Mouse (Mus musculus) G1E (cell line): ENCODE data around the gene Tsc1. TPM values are rescaled to one million over a fixed set of nuclear protein-coding genes. Genes with fewer than 3 reads are reported as not detected.
A peak's percentile ranks its signal among the peaks of the same experiment; 100 is the strongest.

ENCODE experiments used
- ATAC-seq: 2 replicates; pipeline ENCODE4 v1.8.0; 2016; ENCODE audit warnings: mild to moderate bottlenecking; ENCODE audit not compliant: insufficient number of reproducible peaks, poor library complexity, low FRiP score, severe bottlenecking; ENCODE audit errors: extremely low read depth
- DNase-seq: peaks from one replicate; pipeline ENCODE4 v3.0.0; 2012; ENCODE audit warnings: low spot score
- H3K27me3 ChIP-seq: 2 replicates; pipeline ENCODE4 v1.6.1; 2012; ENCODE audit warnings: mild to moderate bottlenecking, low read length, inconsistent platforms; ENCODE audit not compliant: insufficient read depth
- H3K36me3 ChIP-seq: replicated peaks from 2 replicates; pipeline ENCODE3; 2012; ENCODE audit warnings: mild to moderate bottlenecking, inconsistent platforms
- H3K4me1 ChIP-seq: 2 replicates; pipeline ENCODE4 v1.6.1; 2012; ENCODE audit warnings: low read depth, low read length, inconsistent platforms, mixed read lengths; ENCODE audit not compliant: insufficient read depth
- H3K4me3 ChIP-seq: 2 replicates; pipeline ENCODE4 v1.5.1; 2012; ENCODE audit warnings: low read depth, mild to moderate bottlenecking, inconsistent platforms, low read length, moderate library complexity, mixed read lengths
- H3K9me3 ChIP-seq: replicated peaks from 2 replicates; pipeline ENCODE4 v1.6.1; 2012; ENCODE audit warnings: inconsistent platforms
- CTCF ChIP-seq: IDR thresholded peaks from 2 replicates; pipeline ENCODE4 v1.5.1; 2012; ENCODE audit warnings: low read depth, low read length, inconsistent platforms, mixed read lengths
- GATA1 ChIP-seq: IDR thresholded peaks from 2 replicates; pipeline ENCODE4 v1.6.1; 2012; ENCODE audit warnings: borderline replicate concordance, low read length, inconsistent platforms, mixed read lengths
- GATA2 ChIP-seq: IDR thresholded peaks from 2 replicates; pipeline ENCODE4 v1.6.1; 2012; ENCODE audit warnings: low read depth, low read length, inconsistent platforms, borderline replicate concordance
- POLR2AphosphoS5 ChIP-seq: IDR thresholded peaks from 2 replicates; pipeline ENCODE4 v1.6.1; 2012; ENCODE audit warnings: low read depth, low read length, inconsistent platforms; ENCODE audit not compliant: insufficient replicate concordance
- TAL1 ChIP-seq: conservative IDR thresholded peaks from 2 replicates; pipeline ENCODE4 v1.6.1; 2012; ENCODE audit warnings: low read depth, low read length, inconsistent platforms, mixed read lengths
- polyA plus RNA-seq: library from polyadenylated mRNA; stranded (reverse); fragments of >175 nt; gene quantifications from 2 replicates; pipeline ENCODE4 v1.2.3, GENCODE M21; 2012
- total RNA-seq, 2 experiments: library from RNA; stranded (forward) in 1 of 2; stranded (reverse) in 1 of 2; fragments of 200-1000 nt in 1 of 2; fragments of >200 nt in 1 of 2; fragmentation: Nextera tagmentation in 1 of 2; gene quantifications; 2 replicates each; pipeline ENCODE4 v1.2.3; 2014 to 2017

The Tsc1 gene
- total and polyA plus RNA-seq, 3 experiments: 5.8 to 35.7 (median 26.6) TPM

DNA sequence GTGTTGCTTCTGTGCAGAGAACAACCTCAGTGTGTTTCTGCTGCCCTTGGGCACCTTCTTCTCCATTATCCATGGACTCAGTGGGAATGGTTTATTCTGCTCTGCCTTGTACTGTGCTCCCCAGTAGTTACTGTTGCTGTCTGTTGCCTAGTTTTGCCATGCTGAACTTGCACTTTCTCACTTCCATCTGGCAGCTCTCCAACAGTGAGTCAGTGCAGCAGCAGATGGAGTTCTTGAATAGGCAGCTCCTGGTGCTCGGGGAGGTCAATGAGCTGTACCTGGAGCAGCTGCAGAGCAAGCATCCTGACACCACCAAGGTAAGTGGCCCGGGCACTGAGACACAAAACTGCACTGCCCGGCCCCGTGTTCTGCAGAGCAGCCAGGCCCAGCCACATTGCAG is 40.7 kb downstream of the Tsc1 start:
- Histone ChIP-seq H3K4me3 (no peak overlapping the region), H3K36me3 (peaks cover 94% of the 10 kb centered on the region), H3K4me1 (no peaks in the 10 kb centered on the region; the same call in 1 of the 2 replicates), H3K27me3 (no peaks in the 10 kb centered on the region), H3K9me3 (no peaks in the 10 kb centered on the region)
- DNase-seq (no peak), ATAC-seq (no peak)
- TF ChIP-seq CTCF: no peak
- TF ChIP-seq TAL1: no peak
- TF ChIP-seq POLR2AphosphoS5: no peak
- TF ChIP-seq GATA2: no peak
- no peak for TF ChIP-seq GATA1

DNA sequence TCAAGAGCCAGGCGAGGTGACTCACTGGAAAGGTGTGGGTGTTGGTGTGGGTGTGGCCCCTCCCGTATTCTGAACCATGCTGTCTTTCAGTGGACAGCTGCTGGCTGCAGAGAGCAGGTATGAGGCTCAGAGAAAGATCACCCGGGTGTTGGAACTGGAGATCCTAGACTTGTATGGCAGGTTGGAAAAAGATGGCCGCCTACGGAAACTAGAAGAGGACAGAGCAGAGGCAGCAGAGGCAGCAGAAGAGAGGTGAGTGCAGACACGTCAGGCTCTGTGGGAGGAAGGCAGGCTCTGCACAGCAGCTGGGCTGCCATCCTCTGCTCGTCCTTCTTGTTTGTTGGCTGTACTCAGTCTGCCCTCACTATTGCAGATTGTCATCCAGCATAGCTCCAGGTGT is 44.9 kb downstream of the Tsc1 start:
- Histone ChIP-seq H3K36me3 (peaks cover 93% of the 10 kb centered on the region), H3K4me3 (no peak overlapping the region), H3K27me3 (no peaks in the 10 kb centered on the region; the same call in 1 of the 2 replicates), H3K4me1 (peaks cover 15% of the 10 kb centered on the region; the same call in 1 of the 2 replicates), H3K9me3 (no peaks in the 10 kb centered on the region)
- DNase-seq (no peak), ATAC-seq (no peak)
- no peak for TF ChIP-seq GATA2
- no peak for TF ChIP-seq GATA1
- TF ChIP-seq POLR2AphosphoS5: no peak

DNA sequence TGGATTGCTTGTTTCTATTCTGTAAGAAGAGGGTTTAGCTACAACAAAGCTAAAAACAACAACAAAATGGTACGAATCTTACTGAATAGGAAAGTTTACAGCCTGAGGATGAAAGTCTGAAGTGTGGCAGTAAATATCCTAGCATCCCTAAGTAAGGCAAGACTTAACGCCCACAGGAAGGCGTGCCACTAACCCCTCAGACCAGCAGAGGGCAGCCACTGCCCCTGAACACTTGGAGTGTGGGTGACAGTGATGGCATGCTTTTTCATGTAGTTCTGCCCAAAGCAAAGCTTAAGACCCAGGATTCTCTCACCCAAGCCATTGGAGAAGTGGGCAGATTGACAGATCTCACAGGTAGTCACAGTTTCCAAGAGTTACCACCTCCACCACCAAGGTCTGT is 47.4 kb downstream of the Tsc1 start:
- H3K4me3 ChIP-seq: no peak overlapping the region
- no peaks in the 10 kb centered on the region for H3K9me3 ChIP-seq
- H3K36me3 ChIP-seq: peaks cover 87% of the 10 kb centered on the region
- peaks cover 16% of the 10 kb centered on the region; the same call in 1 of the 2 replicates for H3K4me1 ChIP-seq
- TF ChIP-seq GATA1: no peak
- TF ChIP-seq GATA2: no peak
- no peak for TF ChIP-seq POLR2AphosphoS5
- no peak for TF ChIP-seq TAL1
- TF ChIP-seq CTCF: peak; percentile 66
- H3K27me3 ChIP-seq: no peaks in the 10 kb centered on the region; the same call in 1 of the 2 replicates
- no peak for ATAC-seq
- peak; percentile 59 for DNase-seq

DNA sequence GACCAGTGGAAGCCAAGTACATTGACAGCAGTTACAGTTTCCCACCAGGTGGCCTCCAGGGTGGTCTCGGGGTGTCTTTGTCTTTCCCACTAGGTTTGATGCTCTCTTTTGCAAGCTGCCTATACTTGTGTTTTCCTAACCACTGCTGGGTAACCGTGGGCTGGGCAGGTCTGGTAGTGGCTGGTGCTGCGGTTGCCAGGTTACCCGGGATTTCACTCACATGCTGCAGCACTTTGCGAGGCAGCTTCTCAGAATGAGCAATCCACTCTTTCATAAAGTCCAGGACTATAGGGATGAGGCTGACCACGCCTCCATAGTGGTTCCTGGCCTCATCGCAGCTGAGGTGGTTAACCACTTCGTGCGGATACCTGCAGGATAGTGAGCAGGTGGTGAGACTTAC is 51.7 kb downstream of the Tsc1 start:
- DNase-seq (no peak), ATAC-seq (no peak)
- peaks cover 29% of the 10 kb centered on the region for H3K4me1 ChIP-seq
- H3K9me3 ChIP-seq: no peaks in the 10 kb centered on the region
- peaks cover 44% of the 10 kb centered on the region for H3K36me3 ChIP-seq
- TF ChIP-seq GATA2 (no peak), TAL1 (no peak), GATA1 (no peak), CTCF (no peak)
- H3K4me3 ChIP-seq: no peak overlapping the region
- peaks cover 16% of the 10 kb centered on the region; the same call in 1 of the 2 replicates for H3K27me3 ChIP-seq

DNA sequence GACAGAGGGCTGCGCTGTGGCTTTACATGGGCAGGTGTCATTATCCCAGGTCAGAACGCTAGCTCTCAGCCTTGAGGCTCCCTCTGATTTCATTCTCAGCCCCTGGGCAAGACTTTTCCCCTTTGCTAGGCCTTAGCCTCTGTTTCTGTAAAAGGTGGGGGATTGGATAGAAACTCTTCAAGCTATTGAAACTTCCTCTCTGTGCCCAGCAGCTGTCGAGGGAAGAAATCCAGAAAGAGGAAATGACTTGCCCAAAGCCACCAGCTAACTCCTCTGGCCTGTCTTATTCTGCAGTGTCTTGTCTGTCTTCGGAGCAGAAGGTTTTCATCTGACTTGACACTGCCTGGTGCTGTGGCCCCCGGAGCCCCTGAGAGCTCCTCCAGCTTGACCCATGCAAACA is 57.5 kb downstream of the Tsc1 start:
- peak overlapping the region; percentile 49; the same call in 1 of the 2 replicates for H3K4me3 ChIP-seq
- DNase-seq (peak; percentile 51), ATAC-seq (no peak)

DNA sequence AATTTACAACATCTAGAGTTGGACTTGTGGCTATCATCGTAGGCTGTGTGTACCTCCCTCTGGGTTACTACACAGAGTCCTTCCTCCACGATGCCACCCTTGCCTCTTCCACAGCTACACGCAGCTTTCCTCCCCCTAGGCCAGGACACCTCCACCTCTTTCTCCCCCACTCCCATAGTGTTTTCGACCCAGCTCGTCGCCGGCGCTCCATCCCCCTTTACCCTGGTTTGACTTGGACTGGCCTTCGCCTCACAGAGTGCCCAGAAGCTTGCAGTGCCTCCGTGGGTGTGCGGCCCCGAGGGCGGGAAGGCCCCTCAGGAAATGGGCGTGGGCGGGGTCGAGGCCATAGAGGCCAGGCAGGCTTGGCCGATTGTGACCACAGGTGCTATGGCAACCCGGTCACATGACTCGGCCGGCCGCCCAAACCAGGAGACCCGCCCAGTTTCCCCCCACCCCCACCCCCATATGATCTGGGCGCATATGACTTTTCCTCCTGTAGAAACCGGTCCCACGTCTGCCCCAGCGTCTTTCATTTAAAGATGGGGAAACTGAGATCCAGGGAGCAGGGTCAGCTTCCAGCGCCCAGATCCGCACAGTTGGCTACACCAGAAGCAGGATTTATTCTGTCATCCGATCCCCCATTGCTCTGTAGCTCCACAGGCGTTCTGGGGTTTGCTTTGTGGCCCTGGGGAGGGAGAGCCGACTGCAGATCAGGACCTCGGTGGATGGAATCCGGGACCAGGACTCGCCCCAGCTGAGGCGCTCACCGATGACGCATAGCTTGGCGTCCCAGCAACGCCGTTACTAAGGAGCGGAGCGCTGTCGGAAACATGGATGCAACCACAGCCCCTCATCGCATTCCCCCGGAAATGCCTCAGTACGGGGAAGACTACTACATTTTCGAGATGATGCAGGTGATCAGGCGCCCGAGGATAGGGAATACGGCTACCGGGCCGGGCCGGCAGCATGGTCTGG is 58.6 kb downstream of the Tsc1 start, which contains the start of the genes Spaca9 and Ak8:
Spaca9 (minus strand) TSS at position 367 of the 975 bp plus-strand sequence.
Ak8 (plus strand) TSS at position 804 of the 975 bp plus-strand sequence.
- peaks cover 6% of the 10 kb centered on the region for H3K36me3 ChIP-seq
- TF ChIP-seq CTCF: no peak
- no peak for TF ChIP-seq TAL1
- TF ChIP-seq POLR2AphosphoS5: no peak
- no peak for TF ChIP-seq GATA2
- TF ChIP-seq GATA1: no peak
- no peak for ATAC-seq
- H3K4me1 ChIP-seq: peaks cover 74% of the 10 kb centered on the region
- H3K4me3 ChIP-seq: peak within 1 kb of the TSS; percentile 78
- H3K9me3 ChIP-seq: no peaks in the 10 kb centered on the region
- peak; percentile 70 for DNase-seq
- H3K27me3 ChIP-seq: peaks cover 12% of the 10 kb centered on the region; the same call in 1 of the 2 replicates

More for the DNA sequence above, 57.5 kb downstream of the Tsc1 start:
- no peaks in the 10 kb centered on the region for H3K9me3 ChIP-seq
- H3K4me1 ChIP-seq: peaks cover 69% of the 10 kb centered on the region
- H3K36me3 ChIP-seq: no peaks in the 10 kb centered on the region
- H3K27me3 ChIP-seq: peaks cover 16% of the 10 kb centered on the region; the same call in 1 of the 2 replicates
- TF ChIP-seq POLR2AphosphoS5 (no peak), GATA2 (no peak), CTCF (no peak), GATA1 (no peak), TAL1 (no peak)
